Mouse (Mus musculus) B cell, adult 62 days (primary cell): ENCODE measurements around the gene Clstn3. TPM values are rescaled to one million over a fixed set of nuclear protein-coding genes. Genes with fewer than 3 reads are reported as not detected.

Source experiments
- total RNA-seq: library from RNA; stranded (reverse); gene quantifications from 4 replicates; pipeline ENCODE4 v1.2.4, GENCODE M21; 2023

Clstn3 gene
- total RNA-seq: 1.6 to 2.3 TPM (median 2.0 TPM) in 4 replicates

GRCm38 (mm10) chr6:124464305-124465271, at the start of gene Clstn3:
Clstn3 (minus strand) TSS chr6:124464794.

GRCm38 (mm10) chr6:124512355-124512836, 47.8 kb upstream of the Clstn3 start, which contains the start of gene C1ra:
C1ra (plus strand) TSS chr6:124512405.

GRCm38 (mm10) chr6:124492842-124493561, 28.4 kb upstream of the Clstn3 start, which contains the start of gene C1rl:
C1rl (plus strand) TSS chr6:124493113.

DNA sequence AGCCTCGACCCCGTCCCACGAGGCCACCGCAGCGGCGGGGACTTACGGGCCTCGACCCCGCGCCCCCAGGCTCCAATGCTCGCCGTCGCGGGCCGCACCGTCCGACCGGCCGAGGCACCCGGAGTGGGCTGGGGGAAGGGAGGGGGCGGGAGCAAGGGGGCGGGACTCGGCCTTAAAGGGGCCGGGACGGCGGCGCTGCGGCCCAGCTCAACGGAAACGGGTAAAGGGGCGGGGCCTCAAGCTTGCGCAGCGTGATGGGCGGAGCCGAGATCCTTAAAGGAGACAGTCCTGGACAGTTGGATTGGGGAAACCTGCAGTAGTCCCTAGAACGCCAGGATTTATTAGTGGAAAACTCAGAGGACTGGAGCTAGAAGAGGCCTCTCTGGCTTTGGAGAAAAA, 49.7 kb downstream of the Clstn3 start, which contains the start of gene Pex5:
Gene Pex5 (minus strand): TSS at position 141 of the 399 bp plus-strand sequence.

Other genes with a start within 250 kb of the Clstn3 start
- not detected in 4 replicates for gene Vmn2r27, start 232.9 kb downstream of the Clstn3 start, total RNA-seq
- 2.7 to 3.5 TPM (median 3.0 TPM) in 4 replicates for gene Cd163, start 160.1 kb downstream of the Clstn3 start, total RNA-seq
- 43.0 to 50.9 TPM (median 46.9 TPM) in 4 replicates for gene Pex5, start 49.7 kb downstream of the Clstn3 start, total RNA-seq
- not detected in 4 replicates for gene C1rl, start 28.3 kb upstream of the Clstn3 start, total RNA-seq
- gene C1ra, start 47.6 kb upstream of the Clstn3 start, total RNA-seq: 0.19 to 0.46 TPM (median 0.31 TPM) in 4 replicates
- 0.19 to 0.85 TPM (median 0.56 TPM) in 4 replicates for gene C1s1, start 77.6 kb upstream of the Clstn3 start, total RNA-seq
- gene C1rb, start 105.5 kb upstream of the Clstn3 start, total RNA-seq: not detected in 4 replicates
- gene C1s2, start 171.3 kb upstream of the Clstn3 start, total RNA-seq: not detected in 4 replicates
- gene Lpcat3, start 198.2 kb upstream of the Clstn3 start, total RNA-seq: 42.2 to 48.8 TPM (median 45.2 TPM) in 4 replicates
- 115 to 118 TPM (median 117 TPM) in 4 replicates for gene Emg1, start 247.4 kb upstream of the Clstn3 start, total RNA-seq
- 203 to 223 TPM (median 208 TPM) in 4 replicates for gene Phb2, start 247.5 kb upstream of the Clstn3 start, total RNA-seq